Mouse (Mus musculus) testis, postnatal 10 days (tissue): ENCODE measurements around the gene Rab25.
A peak's percentile ranks its signal among the peaks of the same experiment; 100 is the strongest.

Experiments
- DNase-seq: peaks from one replicate; pipeline ENCODE4 v3.0.0; 2021; ENCODE audit warnings: low spot score

Rab25 gene

GRCm38 (mm10) chr3:88567892-88568291, 19.8 kb upstream of the Rab25 start:
- no peak for DNase-seq

- DNase-seq: no peak
Measured at GRCm38 (mm10) chr3:88566536-88567061, 18.5 kb upstream of the Rab25 start.

GRCm38 (mm10) chr3:88566116-88566515, 18.0 kb upstream of the Rab25 start:
- no peak for DNase-seq

- no peak for DNase-seq
Measured at GRCm38 (mm10) chr3:88563966-88564365, 15.9 kb upstream of the Rab25 start.

GRCm38 (mm10) chr3:88563442-88563841, 15.3 kb upstream of the Rab25 start:
- DNase-seq: no peak

- no peak for DNase-seq
Measured at GRCm38 (mm10) chr3:88561989-88562388, 13.9 kb upstream of the Rab25 start.

- DNase-seq: no peak
Measured at GRCm38 (mm10) chr3:88559596-88559995, 11.5 kb upstream of the Rab25 start.

- no peak for DNase-seq
Measured at GRCm38 (mm10) chr3:88556616-88557015, 8.5 kb upstream of the Rab25 start.

GRCm38 (mm10) chr3:88555731-88556130, 7.6 kb upstream of the Rab25 start:
- no peak for DNase-seq

GRCm38 (mm10) chr3:88555069-88555605, 7.0 kb upstream of the Rab25 start:
- DNase-seq: no peak

- DNase-seq: peak; percentile 84
Measured at GRCm38 (mm10) chr3:88553880-88554586, 5.9 kb upstream of the Rab25 start.

- peak; percentile 95 for DNase-seq
Measured at GRCm38 (mm10) chr3:88553525-88553879, 5.4 kb upstream of the Rab25 start, which contains the start of gene Ubqln4. Ubqln4 (plus strand) TSS chr3:88553758.

GRCm38 (mm10) chr3:88552676-88553524, 4.8 kb upstream of the Rab25 start, which contains the start of gene Lamtor2:
Lamtor2 (minus strand) TSS chr3:88553074.
- peak; percentile 97 for DNase-seq

- no peak for DNase-seq
Measured at GRCm38 (mm10) chr3:88552082-88552645, 4.1 kb upstream of the Rab25 start.

- DNase-seq: no peak
Measured at GRCm38 (mm10) chr3:88551586-88551985, 3.5 kb upstream of the Rab25 start.

- no peak for DNase-seq
Measured at GRCm38 (mm10) chr3:88546674-88547418, 1.3 kb downstream of the Rab25 start.

GRCm38 (mm10) chr3:88544955-88545591, 3.0 kb downstream of the Rab25 start:
- no peak for DNase-seq

GRCm38 (mm10) chr3:88544514-88544913, 3.6 kb downstream of the Rab25 start:
- DNase-seq: no peak

GRCm38 (mm10) chr3:88543651-88544410, 4.3 kb downstream of the Rab25 start:
- no peak for DNase-seq

- DNase-seq: no peak
Measured at GRCm38 (mm10) chr3:88543174-88543573, 4.9 kb downstream of the Rab25 start.
